Mouse (Mus musculus): ENCODE results near the gene Bag5. TPM values are rescaled to one million over a fixed set of nuclear protein-coding genes. Genes with fewer than 3 reads are reported as not detected.

The Bag5 gene
- polyA plus RNA-seq, 1 experiment, result 14.6 TPM

GRCm38 (mm10) chr12:111670371-111670971, 42.6 kb downstream of the Bag5 start:
- DNase-seq, result peak; percentile 61
- H3K4me1 ChIP-seq (ENCODE audit: control insufficient read depth, insufficient read depth, low read length), result peaks cover 13% of the 10 kb centered on the region
- H3K36me3 ChIP-seq (ENCODE audit: control insufficient read depth, insufficient read depth, low read length), result no peaks in the 10 kb centered on the region
- no peaks in the 10 kb centered on the region for H3K27me3 ChIP-seq (replicated peaks; ENCODE audit: control insufficient read depth, insufficient read depth, low read length)
- TF ChIP-seq POLR2A (IDR thresholded peaks at IDR 0.05; ENCODE audit: low read depth, low read length), result no peak
- no peak for TF ChIP-seq CTCF (conservative IDR thresholded peaks at IDR 0.05; ENCODE audit: insufficient read depth, insufficient read length, low read depth, low read length)
- WGBS, result 37% methylated on average over 29 of the region's 29 CpGs
- H3K27ac ChIP-seq (ENCODE audit: insufficient read depth, low read depth, low read length), result peak overlapping the region; percentile 13; the same call in 1 of the 2 replicates
- H3K4me3 ChIP-seq (ENCODE audit: insufficient read depth, low read depth, low read length), result peak overlapping the region; percentile 61

DNA sequence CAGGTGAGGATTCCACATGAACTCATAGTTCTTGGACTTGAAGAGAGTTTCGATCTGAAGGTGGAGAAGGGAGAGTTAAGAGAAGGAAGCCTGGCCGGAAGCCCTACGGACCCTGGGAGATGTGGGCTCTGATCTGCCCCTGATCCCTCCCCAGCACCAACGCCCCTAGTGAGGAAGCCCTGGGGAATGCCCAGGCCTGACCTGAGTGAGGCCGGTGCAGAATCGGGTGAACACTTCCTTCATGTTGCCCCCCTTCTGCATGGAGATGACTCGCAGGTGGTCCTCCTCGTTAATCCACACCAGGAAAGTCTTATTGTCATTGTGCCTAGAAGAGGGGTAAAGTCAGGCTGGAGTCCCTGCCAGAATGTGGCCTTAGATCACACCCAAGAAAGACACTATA, 43.1 kb downstream of the Bag5 start:
- no peaks in the 10 kb centered on the region for H3K36me3 ChIP-seq (ENCODE audit: control insufficient read depth, insufficient read depth, low read length)
- no peak for DNase-seq
- H3K4me3 ChIP-seq (ENCODE audit: insufficient read depth, low read depth, low read length), result no peak overlapping the region
- H3K27ac ChIP-seq (ENCODE audit: insufficient read depth, low read depth, low read length), result peak overlapping the region; percentile 13; the same call in 1 of the 2 replicates
- no peak for TF ChIP-seq POLR2A (IDR thresholded peaks at IDR 0.05; ENCODE audit: low read depth, low read length)
- TF ChIP-seq CTCF (conservative IDR thresholded peaks at IDR 0.05; ENCODE audit: insufficient read depth, insufficient read length, low read depth, low read length), result no peak
- H3K27me3 ChIP-seq (replicated peaks; ENCODE audit: control insufficient read depth, insufficient read depth, low read length), result no peaks in the 10 kb centered on the region
- H3K4me1 ChIP-seq (ENCODE audit: control insufficient read depth, insufficient read depth, low read length), result peaks cover 13% of the 10 kb centered on the region
- WGBS, result 65% methylated on average over 8 of the region's 8 CpGs

DNA sequence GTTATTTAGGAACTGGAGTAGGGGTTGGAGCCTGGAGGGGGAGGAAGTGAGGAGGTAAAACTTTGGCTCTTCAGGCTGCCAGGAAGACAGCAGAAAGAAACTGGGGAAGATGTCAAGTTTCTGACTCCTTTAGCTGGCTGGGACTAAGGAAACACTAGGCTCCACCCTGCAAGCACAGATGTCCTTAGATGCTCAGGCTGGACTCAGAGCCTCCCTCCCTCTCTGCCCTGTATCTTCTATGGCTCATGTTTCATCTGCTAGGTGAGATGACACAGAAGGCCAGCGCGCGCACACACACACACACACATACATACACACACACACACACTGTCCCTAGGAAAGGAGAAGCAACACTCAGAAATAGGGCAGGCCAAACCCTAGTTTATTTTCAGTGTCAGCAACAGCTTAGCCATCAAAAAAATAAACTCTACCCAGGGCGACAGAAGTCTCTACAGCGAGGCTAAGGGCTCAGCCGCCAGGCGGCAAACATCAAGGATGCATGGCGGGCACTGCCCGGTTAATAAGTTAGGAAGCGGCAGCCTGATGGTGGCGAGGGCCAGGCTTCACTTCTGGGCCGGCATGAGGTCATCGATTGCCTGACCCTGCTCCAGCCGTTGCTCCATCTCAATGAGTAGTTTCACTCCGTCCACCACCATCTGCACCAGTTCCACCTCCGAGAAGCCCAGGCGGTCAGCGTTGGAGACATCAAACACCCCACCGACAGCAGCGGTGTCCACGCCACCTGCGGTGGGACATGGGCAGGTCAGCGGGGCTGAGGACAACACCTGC, 43.9 kb downstream of the Bag5 start:
- DNase-seq, result peak; percentile 61
- Histone ChIP-seq H3K4me1 (ENCODE audit: control insufficient read depth, insufficient read depth, low read length) (peaks cover 13% of the 10 kb centered on the region), H3K27me3 (replicated peaks; ENCODE audit: control insufficient read depth, insufficient read depth, low read length) (no peaks in the 10 kb centered on the region), H3K4me3 (ENCODE audit: insufficient read depth, low read depth, low read length) (peak overlapping the region; percentile 5; the same call in 1 of the 2 replicates), H3K27ac (ENCODE audit: insufficient read depth, low read depth, low read length) (peak overlapping the region; percentile 69), H3K36me3 (ENCODE audit: control insufficient read depth, insufficient read depth, low read length) (no peaks in the 10 kb centered on the region)
- no peak for TF ChIP-seq POLR2A (IDR thresholded peaks at IDR 0.05; ENCODE audit: low read depth, low read length)
- 0 out of 2 replicates have a peak, but pooled peaks have one; percentile 4 for TF ChIP-seq CTCF (conservative IDR thresholded peaks at IDR 0.05; ENCODE audit: insufficient read depth, insufficient read length, low read depth, low read length)
- 41% methylated on average over 23 of the region's 23 CpGs for WGBS

DNA sequence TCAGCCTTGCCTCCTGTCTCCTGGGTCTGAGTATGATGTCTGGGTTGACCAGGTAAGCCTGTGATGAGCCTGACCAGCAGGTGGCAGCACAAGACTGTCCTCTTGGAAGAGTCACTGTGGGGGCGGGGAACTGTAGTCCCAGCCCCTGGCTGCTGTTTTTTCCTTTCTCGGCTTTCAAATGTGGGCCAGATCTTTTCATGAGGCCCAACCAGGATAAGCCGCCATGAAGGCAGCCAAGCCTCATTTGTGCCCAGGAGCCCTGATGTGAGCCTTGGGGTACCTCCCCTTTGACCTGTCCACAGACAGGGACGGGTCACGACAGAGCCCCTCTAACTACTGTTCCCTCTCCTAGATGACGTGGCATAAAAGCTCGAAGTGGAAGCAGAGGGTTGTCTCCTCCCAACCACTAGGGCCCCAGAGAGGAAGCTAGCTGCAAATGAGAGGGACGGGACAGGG, 44.6 kb downstream of the Bag5 start:
- Histone ChIP-seq H3K27ac (ENCODE audit: insufficient read depth, low read depth, low read length) (peak overlapping the region; percentile 83), H3K4me3 (ENCODE audit: insufficient read depth, low read depth, low read length) (no peak overlapping the region), H3K4me1 (ENCODE audit: control insufficient read depth, insufficient read depth, low read length) (peaks cover 13% of the 10 kb centered on the region), H3K27me3 (replicated peaks; ENCODE audit: control insufficient read depth, insufficient read depth, low read length) (no peaks in the 10 kb centered on the region), H3K36me3 (ENCODE audit: control insufficient read depth, insufficient read depth, low read length) (no peaks in the 10 kb centered on the region)
- 5% methylated on average over 8 of the region's 8 CpGs for WGBS
- peak; percentile 97 for DNase-seq
- TF ChIP-seq CTCF (conservative IDR thresholded peaks at IDR 0.05; ENCODE audit: insufficient read depth, insufficient read length, low read depth, low read length) (peak; percentile 98), POLR2A (IDR thresholded peaks at IDR 0.05; ENCODE audit: low read depth, low read length) (no peak)

DNA sequence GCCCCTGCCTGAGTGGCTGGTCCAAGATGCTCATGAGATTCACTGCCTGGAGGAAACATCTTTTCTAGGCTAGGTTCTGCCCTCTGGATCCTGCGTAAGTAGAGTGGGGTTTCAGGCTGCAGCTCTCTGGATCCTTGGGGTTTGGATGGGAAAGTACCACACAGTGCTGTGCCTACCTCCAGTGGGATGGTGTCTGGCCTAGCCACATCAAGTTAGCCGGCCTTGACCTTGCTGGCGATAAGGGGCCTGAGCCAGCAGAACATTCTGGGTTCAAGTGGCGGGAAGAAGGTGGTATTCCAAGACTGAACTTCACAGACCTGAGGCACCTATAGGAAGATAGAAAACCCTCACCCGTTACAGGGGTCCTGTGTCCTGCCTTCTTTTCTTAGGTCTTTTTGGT, 45.6 kb downstream of the Bag5 start:
- 90% methylated on average over 5 of the region's 5 CpGs for WGBS
- no peak overlapping the region for H3K4me3 ChIP-seq (ENCODE audit: insufficient read depth, low read depth, low read length)
- no peak overlapping the region for H3K27ac ChIP-seq (ENCODE audit: insufficient read depth, low read depth, low read length)
- H3K36me3 ChIP-seq (ENCODE audit: control insufficient read depth, insufficient read depth, low read length), result no peaks in the 10 kb centered on the region
- no peak for DNase-seq
- H3K4me1 ChIP-seq (ENCODE audit: control insufficient read depth, insufficient read depth, low read length), result peaks cover 8% of the 10 kb centered on the region
- no peaks in the 10 kb centered on the region for H3K27me3 ChIP-seq (replicated peaks; ENCODE audit: control insufficient read depth, insufficient read depth, low read length)
- TF ChIP-seq CTCF (conservative IDR thresholded peaks at IDR 0.05; ENCODE audit: insufficient read depth, insufficient read length, low read depth, low read length), result no peak
- no peak for TF ChIP-seq POLR2A (IDR thresholded peaks at IDR 0.05; ENCODE audit: low read depth, low read length)

- Histone ChIP-seq H3K36me3 (ENCODE audit: control insufficient read depth, insufficient read depth, low read length) (no peaks in the 10 kb centered on the region), H3K27me3 (replicated peaks; ENCODE audit: control insufficient read depth, insufficient read depth, low read length) (no peaks in the 10 kb centered on the region), H3K4me3 (ENCODE audit: insufficient read depth, low read depth, low read length) (no peak overlapping the region), H3K4me1 (ENCODE audit: control insufficient read depth, insufficient read depth, low read length) (peaks cover 8% of the 10 kb centered on the region), H3K27ac (ENCODE audit: insufficient read depth, low read depth, low read length) (no peak overlapping the region)
- WGBS, result 83% methylated on average over 13 of the region's 13 CpGs
- DNase-seq, result no peak
- TF ChIP-seq CTCF (conservative IDR thresholded peaks at IDR 0.05; ENCODE audit: insufficient read depth, insufficient read length, low read depth, low read length), result no peak
- TF ChIP-seq POLR2A (IDR thresholded peaks at IDR 0.05; ENCODE audit: low read depth, low read length), result no peak
Observed at GRCm38 (mm10) chr12:111666380-111666779, 46.7 kb downstream of the Bag5 start.
